Mouse (Mus musculus): ENCODE data around the gene Sds.

Sds gene

GRCm38 (mm10) chr5:120476296-120476695 is at the start of gene Sds:
TSS of gene Sds (plus strand) at chr5:120476526.
- no peak for DNase-seq

GRCm38 (mm10) chr5:120426572-120426971 is 49.8 kb upstream of the Sds start:
- no peak for DNase-seq

GRCm38 (mm10) chr5:120427451-120427938 is 48.8 kb upstream of the Sds start:
- no peak for DNase-seq

- DNase-seq: no peak
These were observed 48.0 kb upstream of the Sds start for GRCm38 (mm10) chr5:120428189-120428838.

- no peak for DNase-seq
These were observed 47.3 kb upstream of the Sds start for GRCm38 (mm10) chr5:120428990-120429389.

- no peak for DNase-seq
These were observed 46.6 kb upstream of the Sds start for GRCm38 (mm10) chr5:120429692-120430091.

GRCm38 (mm10) chr5:120431001-120431583 is 45.2 kb upstream of the Sds start:
- DNase-seq: no peak

- no peak for DNase-seq
These were observed 44.5 kb upstream of the Sds start, which contains the start of gene Lhx5 for GRCm38 (mm10) chr5:120431649-120432485. TSS of gene Lhx5 (plus strand) at chr5:120431699.

- DNase-seq: no peak
These were observed 43.8 kb upstream of the Sds start for GRCm38 (mm10) chr5:120432486-120433015.

- DNase-seq: no peak
These were observed 43.1 kb upstream of the Sds start for GRCm38 (mm10) chr5:120433135-120433760.

- DNase-seq: no peak
These were observed 42.0 kb upstream of the Sds start for GRCm38 (mm10) chr5:120434231-120434735.

- DNase-seq: no peak
These were observed 41.2 kb upstream of the Sds start for GRCm38 (mm10) chr5:120435006-120435681.

- DNase-seq: no peak
These were observed 40.4 kb upstream of the Sds start for GRCm38 (mm10) chr5:120435731-120436501.

GRCm38 (mm10) chr5:120436885-120437495 is 39.3 kb upstream of the Sds start:
- DNase-seq: no peak

- no peak for DNase-seq
These were observed 38.8 kb upstream of the Sds start for GRCm38 (mm10) chr5:120437539-120437938.

GRCm38 (mm10) chr5:120437986-120438385 is 38.3 kb upstream of the Sds start:
- DNase-seq: no peak

- DNase-seq: no peak
These were observed 37.9 kb upstream of the Sds start for GRCm38 (mm10) chr5:120438469-120438868.

- DNase-seq: no peak
These were observed 37.2 kb upstream of the Sds start for GRCm38 (mm10) chr5:120438991-120439710.

GRCm38 (mm10) chr5:120439887-120440670 is 36.2 kb upstream of the Sds start:
- DNase-seq: no peak

All from liver (tissue).